Mouse (Mus musculus): ENCODE measurements around the gene Dicer1. TPM values are rescaled to one million over a fixed set of nuclear protein-coding genes. Genes with fewer than 3 reads are reported as not detected.

The Dicer1 gene
- total and polyA plus RNA-seq, 3 experiments = 14.6 to 25.9 TPM; not detected in 1

GRCm38 (mm10) chr12:104651269-104651668 lies 100.5 kb downstream of the Dicer1 start:
- no peak for TF ChIP-seq TCF12 (IDR thresholded peaks at IDR 0.05; ENCODE audit: low read depth, low read length)
- no peak for TF ChIP-seq MAX (IDR thresholded peaks at IDR 0.05; ENCODE audit: low read length)
- no peak for TF ChIP-seq RAD21 (IDR thresholded peaks at IDR 0.05; ENCODE audit: low read depth, low read length)
- no peak for TF ChIP-seq ZMIZ1 (IDR thresholded peaks at IDR 0.05; ENCODE audit: low read depth, low read length)
- TF ChIP-seq ETS1 (IDR thresholded peaks at IDR 0.05; ENCODE audit: low read depth, low read length) = no peak
- TF ChIP-seq ELF1 (IDR thresholded peaks at IDR 0.05; ENCODE audit: low read depth, low read length) = no peak
- no peak for TF ChIP-seq RCOR1 (IDR thresholded peaks at IDR 0.05; ENCODE audit: low read depth, low read length)
- no peak for TF ChIP-seq USF2 (IDR thresholded peaks at IDR 0.05; ENCODE audit: borderline replicate concordance in 1 of 2, insufficient read depth in 1 of 2, low read depth in 1 of 2, low read length in 2 of 2)
- TF ChIP-seq CHD2 (IDR thresholded peaks at IDR 0.05; ENCODE audit: low read length) = no peak
- no peak for TF ChIP-seq ZKSCAN1 (IDR thresholded peaks at IDR 0.05; ENCODE audit: low read depth, low read length)
- no peak for TF ChIP-seq USF1 (IDR thresholded peaks at IDR 0.05; ENCODE audit: low read depth, low read length)
- TF ChIP-seq KAT2A (conservative IDR thresholded peaks at IDR 0.05; ENCODE audit: low read depth, low read length) = no peak
- no peaks in the 10 kb centered on the region for H3K36me3 ChIP-seq (ENCODE audit: control insufficient read depth in 1 of 2, insufficient read depth in 2 of 2, low read length in 2 of 2)

GRCm38 (mm10) chr12:104650510-104651260 lies 101.1 kb downstream of the Dicer1 start:
- TF ChIP-seq BHLHE40 (IDR thresholded peaks at IDR 0.05; ENCODE audit: borderline replicate concordance, low read depth, low read length) (no peak), USF2 (IDR thresholded peaks at IDR 0.05; ENCODE audit: borderline replicate concordance in 1 of 2, insufficient read depth in 1 of 2, low read depth in 1 of 2, low read length in 2 of 2) (no peak), ZKSCAN1 (IDR thresholded peaks at IDR 0.05; ENCODE audit: low read depth, low read length) (no peak), KAT2A (conservative IDR thresholded peaks at IDR 0.05; ENCODE audit: low read depth, low read length) (no peak), RAD21 (IDR thresholded peaks at IDR 0.05; ENCODE audit: low read depth, low read length) (no peak), JUND (IDR thresholded peaks at IDR 0.05; ENCODE audit: low read depth, low read length) (no peak), USF1 (IDR thresholded peaks at IDR 0.05; ENCODE audit: low read depth, low read length) (no peak), TAL1 (IDR thresholded peaks at IDR 0.05; ENCODE audit: low read length) (no peak), CHD1 (IDR thresholded peaks at IDR 0.05; ENCODE audit: low read depth, low read length) (no peak)
- Histone ChIP-seq H3K27me3 (ENCODE audit: control insufficient read depth in 1 of 2, insufficient read depth in 2 of 2, low read length in 2 of 2) (no peaks in the 10 kb centered on the region), H3K9ac (ENCODE audit: control insufficient read depth, low read depth, low read length, poor library complexity, severe bottlenecking) (no peak overlapping the region), H3K27ac (ENCODE audit: control insufficient read depth, low read depth, low read length) (no peak overlapping the region), H3K9me3 (replicated peaks; ENCODE audit: insufficient read depth, low read length) (no peaks in the 10 kb centered on the region), H3K4me1 (ENCODE audit: control insufficient read depth in 1 of 2, insufficient read depth in 2 of 2, low read length in 2 of 2) (no peaks in the 10 kb centered on the region), H3K36me3 (ENCODE audit: control insufficient read depth in 1 of 2, insufficient read depth in 2 of 2, low read length in 2 of 2) (no peaks in the 10 kb centered on the region), H3K79me2 (ENCODE audit: control insufficient read depth, insufficient read depth, low read length, poor library complexity) (no peaks in the 10 kb centered on the region), H3K4me3 (ENCODE audit: control insufficient read depth in 1 of 2, insufficient read depth in 1 of 2, low read depth in 2 of 2, low read length in 2 of 2) (no peak overlapping the region)
- no peak for DNase-seq (ENCODE audit: low read depth, low spot score)

More at GRCm38 (mm10) chr12:104651269-104651668, 100.5 kb downstream of the Dicer1 start:
- H3K9me3 ChIP-seq (replicated peaks; ENCODE audit: insufficient read depth, low read length) = no peaks in the 10 kb centered on the region
- no peaks in the 10 kb centered on the region for H3K4me1 ChIP-seq (ENCODE audit: control insufficient read depth in 1 of 2, insufficient read depth in 2 of 2, low read length in 2 of 2)
- H3K4me3 ChIP-seq (ENCODE audit: control insufficient read depth in 1 of 2, insufficient read depth in 1 of 2, low read depth in 2 of 2, low read length in 2 of 2) = no peak overlapping the region
- no peaks in the 10 kb centered on the region for H3K27me3 ChIP-seq (ENCODE audit: control insufficient read depth in 1 of 2, insufficient read depth in 2 of 2, low read length in 2 of 2)
- no peak overlapping the region for H3K27ac ChIP-seq (ENCODE audit: control insufficient read depth, low read depth, low read length)
- H3K79me2 ChIP-seq (ENCODE audit: control insufficient read depth, insufficient read depth, low read length, poor library complexity) = no peaks in the 10 kb centered on the region
- H3K9ac ChIP-seq (ENCODE audit: control insufficient read depth, low read depth, low read length, poor library complexity, severe bottlenecking) = no peak overlapping the region
- DNase-seq (ENCODE audit: low read depth, low spot score) = no peak

Measured in MEL (cell line).